Mouse (Mus musculus): ENCODE results near the gene Gm8126.
"Not testable (repeated sequence)": the region's sequence is repeated elsewhere in the genome, so short reads cannot be mapped to it uniquely, and the experiment has no call there.

- not testable (repeated sequence) for TF ChIP-seq POLR2A (IDR thresholded peaks at IDR 0.05; ENCODE audit: low read depth, low read length); CTCF (IDR thresholded peaks at IDR 0.05; ENCODE audit: extremely low read depth, insufficient read length, insufficient replicate concordance, low read depth, low read length)
Measured at GRCm38 (mm10) chr14:43273161-43273560, 14.7 kb downstream of the Gm8126 start.

Measured in small intestine, adult 2 months (tissue).